Mouse (Mus musculus): ENCODE data around the gene 2510009E07Rik. TPM values are rescaled to one million over a fixed set of nuclear protein-coding genes. Genes with fewer than 3 reads are reported as not detected.
A peak's percentile ranks its signal among the peaks of the same experiment; 100 is the strongest.

2510009E07Rik gene
- polyA plus RNA-seq, 1 experiment from 2014 or later, result 12.7 TPM

DNA sequence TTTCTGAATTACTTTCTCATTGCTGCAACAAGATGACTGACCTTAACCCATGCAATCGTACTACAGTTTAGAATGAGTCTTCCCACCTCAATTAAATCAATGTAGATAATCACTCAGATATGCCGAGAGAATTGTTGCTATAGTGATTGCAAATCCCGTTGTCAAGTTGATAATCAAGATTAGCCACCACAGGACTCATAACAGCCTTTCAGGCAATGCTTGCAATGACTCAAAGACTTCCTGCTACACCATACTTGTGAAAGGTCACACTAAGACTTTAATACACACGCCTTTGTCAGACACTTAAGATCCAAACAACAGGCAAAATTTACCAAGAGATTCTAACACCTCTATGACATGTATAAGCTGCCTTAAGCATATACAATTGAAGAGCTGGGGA, 22.6 kb downstream of the 2510009E07Rik start:
- H3K9me3 ChIP-seq, result no peaks in the 10 kb centered on the region
- peaks cover 5% of the 10 kb centered on the region for H3K36me3 ChIP-seq (replicated peaks)
- no peaks in the 10 kb centered on the region for H3K4me1 ChIP-seq
- WGBS, result 86% methylated on average over 4 of the region's 4 CpGs
- no peak for DNase-seq (ENCODE audit: low spot score)
- no peak overlapping the region for H3K4me3 ChIP-seq
- H3K27ac ChIP-seq (replicated peaks), result no peak overlapping the region
- H3K27me3 ChIP-seq (replicated peaks; ENCODE audit: low read depth, poor library complexity, severe bottlenecking), result no peaks in the 10 kb centered on the region

DNA sequence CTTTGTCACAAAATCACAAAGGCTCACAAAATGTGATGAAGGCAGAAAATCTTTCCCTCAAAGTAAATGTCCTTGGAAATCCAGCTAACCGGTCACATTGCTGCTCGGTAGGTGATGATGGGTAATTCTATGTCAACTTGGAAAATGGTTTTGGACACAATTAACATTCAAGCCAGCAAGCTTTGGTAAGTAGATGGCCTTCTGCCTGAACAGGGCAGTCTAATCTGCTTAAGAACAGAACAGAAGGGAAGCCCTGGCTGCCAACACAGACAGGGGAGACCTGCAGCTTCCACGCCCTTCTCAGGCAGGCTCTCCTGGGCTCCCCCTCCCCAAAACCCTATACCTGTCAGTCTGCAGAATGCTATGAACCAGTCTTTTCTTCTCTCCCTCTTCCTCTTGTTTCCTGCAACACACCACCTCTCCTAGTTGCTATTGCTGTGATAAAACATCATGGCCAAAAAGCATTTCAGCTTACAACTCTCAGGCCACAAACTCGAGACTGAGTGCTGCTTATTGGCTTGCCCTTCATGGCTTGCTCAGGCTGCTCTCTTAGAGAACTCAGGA, 29.0 kb downstream of the 2510009E07Rik start:
- no peak overlapping the region for H3K27ac ChIP-seq (replicated peaks)
- H3K4me3 ChIP-seq, result no peak overlapping the region
- H3K27me3 ChIP-seq (replicated peaks; ENCODE audit: low read depth, poor library complexity, severe bottlenecking), result peaks cover 32% of the 10 kb centered on the region
- no peaks in the 10 kb centered on the region for H3K36me3 ChIP-seq (replicated peaks)
- 14% methylated on average over 4 of the region's 4 CpGs for WGBS
- no peaks in the 10 kb centered on the region for H3K9me3 ChIP-seq
- H3K4me1 ChIP-seq, result peaks cover 11% of the 10 kb centered on the region
- DNase-seq (ENCODE audit: low spot score), result no peak

DNA sequence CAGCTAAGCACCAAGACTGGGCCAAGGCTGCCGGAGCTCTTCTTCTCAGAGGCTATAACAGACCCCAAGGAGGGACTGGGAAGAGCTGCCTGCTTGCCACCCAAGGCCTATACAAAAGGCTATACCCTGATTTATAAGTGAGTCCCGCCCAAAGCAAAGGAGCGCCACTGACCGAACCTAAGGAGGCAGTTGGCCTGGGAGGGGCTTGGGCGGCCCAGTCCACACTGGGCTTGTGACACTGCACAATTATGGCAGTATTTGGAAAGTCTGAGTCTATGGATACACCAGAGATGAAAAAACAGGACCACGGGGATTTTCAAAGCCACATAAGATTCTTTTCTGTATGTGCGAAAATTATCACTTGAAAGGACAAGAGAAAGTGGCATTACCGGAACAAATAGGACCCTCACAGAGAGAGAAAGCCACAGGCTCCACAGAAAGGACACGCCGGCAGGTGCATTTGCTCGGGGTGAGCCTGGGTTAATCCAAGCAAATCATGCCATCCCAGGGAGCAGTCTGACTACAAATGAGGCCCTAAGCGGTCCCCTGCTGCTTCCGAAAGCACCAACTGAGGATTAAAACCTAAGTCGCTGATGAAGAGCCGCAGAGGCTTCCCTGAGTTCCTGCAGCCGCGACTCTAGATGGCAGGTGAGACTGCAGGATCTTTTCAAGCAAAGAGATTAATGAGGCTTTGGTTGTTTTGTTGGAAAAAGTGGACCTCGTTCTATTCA, 29.7 kb downstream of the 2510009E07Rik start:
- Histone ChIP-seq H3K9me3 (no peaks in the 10 kb centered on the region), H3K27me3 (replicated peaks; ENCODE audit: low read depth, poor library complexity, severe bottlenecking) (peaks cover 32% of the 10 kb centered on the region), H3K36me3 (replicated peaks) (no peaks in the 10 kb centered on the region), H3K27ac (replicated peaks) (no peak overlapping the region), H3K4me3 (peak overlapping the region; percentile 2; the same call in 1 of the 2 replicates), H3K4me1 (peaks cover 11% of the 10 kb centered on the region)
- DNase-seq (ENCODE audit: low spot score), result no peak
- WGBS, result 8% methylated on average over 18 of the region's 18 CpGs

DNA sequence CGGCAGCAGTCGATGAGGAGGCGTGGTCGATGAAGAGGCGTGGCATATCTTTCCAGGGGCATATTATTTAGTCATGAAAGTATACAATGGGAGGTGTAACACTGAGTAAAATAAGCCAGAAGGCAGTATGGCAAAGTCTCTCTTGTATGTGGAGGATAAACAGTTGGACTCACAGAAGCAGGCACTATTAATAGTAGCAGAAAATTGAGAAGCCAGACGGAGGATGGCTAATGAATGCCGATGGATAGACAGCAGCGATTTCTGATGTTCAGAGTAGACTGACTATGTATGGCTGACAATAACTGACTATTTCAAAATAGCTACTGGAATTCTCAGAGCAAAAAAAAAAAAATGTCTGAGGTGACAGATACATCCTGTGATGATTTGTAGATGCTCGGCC, 38.5 kb downstream of the 2510009E07Rik start:
- H3K4me1 ChIP-seq, result peaks cover 8% of the 10 kb centered on the region; the same call in 1 of the 2 replicates
- no peaks in the 10 kb centered on the region for H3K27me3 ChIP-seq (replicated peaks; ENCODE audit: low read depth, poor library complexity, severe bottlenecking)
- 94% methylated on average over 9 of the region's 9 CpGs for WGBS
- DNase-seq (ENCODE audit: low spot score), result no peak
- H3K36me3 ChIP-seq (replicated peaks), result no peaks in the 10 kb centered on the region
- H3K27ac ChIP-seq (replicated peaks), result no peak overlapping the region
- H3K4me3 ChIP-seq, result no peak overlapping the region
- no peaks in the 10 kb centered on the region for H3K9me3 ChIP-seq

DNA sequence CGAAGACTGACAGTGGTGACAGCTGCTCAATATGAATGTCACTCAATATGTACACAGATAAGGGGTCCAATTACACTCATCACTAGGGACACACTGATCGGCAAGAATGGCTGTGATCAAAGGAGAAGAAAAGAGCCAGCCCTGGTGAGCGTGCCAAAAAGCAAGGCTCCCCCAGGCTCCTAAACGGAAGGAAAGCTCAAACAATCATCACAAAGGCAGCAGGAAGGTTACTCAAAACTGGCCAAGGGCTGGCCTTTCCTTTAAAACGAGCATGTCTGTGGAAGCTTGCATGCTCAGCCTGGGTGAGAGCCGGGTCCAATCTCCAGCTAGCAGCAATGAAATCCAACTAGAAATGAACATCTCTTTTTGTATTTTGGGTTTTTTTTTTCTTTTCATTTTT, 39.2 kb downstream of the 2510009E07Rik start:
- 47% methylated on average over 6 of the region's 6 CpGs for WGBS
- peaks cover 8% of the 10 kb centered on the region; the same call in 1 of the 2 replicates for H3K4me1 ChIP-seq

DNA sequence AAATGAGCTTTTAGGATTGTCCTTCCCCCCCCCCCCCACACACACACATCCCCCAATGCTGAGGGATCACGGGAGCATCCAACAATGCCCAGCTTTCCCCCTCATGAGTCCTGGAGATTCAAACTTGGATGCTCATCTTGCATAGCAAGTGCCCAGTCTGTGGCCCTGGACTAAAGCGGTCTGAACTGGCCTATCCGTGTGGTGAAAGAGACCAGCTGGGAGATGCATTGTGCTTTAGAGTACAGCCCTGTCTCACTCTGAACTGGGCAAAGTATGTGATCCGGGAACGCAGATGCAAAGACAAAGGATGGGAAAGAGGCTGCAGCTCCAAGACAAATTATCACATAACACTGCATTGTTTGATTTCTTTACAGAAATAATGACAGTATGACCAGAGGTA, 40.1 kb downstream of the 2510009E07Rik start:
- no peak for DNase-seq (ENCODE audit: low spot score)
- Histone ChIP-seq H3K4me1 (peaks cover 8% of the 10 kb centered on the region; the same call in 1 of the 2 replicates), H3K36me3 (replicated peaks) (no peaks in the 10 kb centered on the region), H3K27ac (replicated peaks) (no peak overlapping the region; the same call in 1 of the 2 replicates), H3K4me3 (no peak overlapping the region), H3K27me3 (replicated peaks; ENCODE audit: low read depth, poor library complexity, severe bottlenecking) (no peaks in the 10 kb centered on the region), H3K9me3 (no peaks in the 10 kb centered on the region)
- 77% methylated on average over 5 of the region's 5 CpGs for WGBS

More for the DNA sequence above, 39.2 kb downstream of the 2510009E07Rik start:
- Histone ChIP-seq H3K36me3 (replicated peaks) (no peaks in the 10 kb centered on the region), H3K9me3 (no peaks in the 10 kb centered on the region), H3K27me3 (replicated peaks; ENCODE audit: low read depth, poor library complexity, severe bottlenecking) (no peaks in the 10 kb centered on the region), H3K4me3 (no peak overlapping the region), H3K27ac (replicated peaks) (no peak overlapping the region)
- DNase-seq (ENCODE audit: low spot score), result no peak

DNA sequence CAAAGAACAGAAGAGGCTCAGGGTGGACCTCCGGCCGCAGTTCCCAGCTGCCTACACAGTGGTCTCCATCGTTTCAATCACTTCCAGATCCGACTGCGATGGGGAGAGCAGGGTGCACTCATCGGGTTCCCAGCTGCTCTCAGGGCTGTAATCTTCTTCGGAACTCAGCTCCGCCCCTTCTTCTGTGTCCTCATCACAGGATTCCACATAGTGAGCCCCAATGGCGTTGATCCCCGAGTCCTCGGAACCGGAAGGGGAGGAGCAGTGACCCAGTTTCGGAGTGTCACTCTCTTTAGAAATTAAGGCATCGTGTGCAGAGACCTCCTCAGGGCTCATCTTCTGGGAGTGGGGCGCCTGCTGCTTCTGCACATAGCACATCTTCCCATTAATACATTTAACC, 41.3 kb downstream of the 2510009E07Rik start:
- H3K36me3 ChIP-seq (replicated peaks), result no peaks in the 10 kb centered on the region
- no peak for DNase-seq (ENCODE audit: low spot score)
- H3K9me3 ChIP-seq, result no peaks in the 10 kb centered on the region
- H3K27me3 ChIP-seq (replicated peaks; ENCODE audit: low read depth, poor library complexity, severe bottlenecking), result no peaks in the 10 kb centered on the region
- 79% methylated on average over 15 of the region's 15 CpGs for WGBS
- H3K4me1 ChIP-seq, result peaks cover 8% of the 10 kb centered on the region; the same call in 1 of the 2 replicates
- H3K4me3 ChIP-seq, result no peak overlapping the region
- H3K27ac ChIP-seq (replicated peaks), result no peak overlapping the region

DNA sequence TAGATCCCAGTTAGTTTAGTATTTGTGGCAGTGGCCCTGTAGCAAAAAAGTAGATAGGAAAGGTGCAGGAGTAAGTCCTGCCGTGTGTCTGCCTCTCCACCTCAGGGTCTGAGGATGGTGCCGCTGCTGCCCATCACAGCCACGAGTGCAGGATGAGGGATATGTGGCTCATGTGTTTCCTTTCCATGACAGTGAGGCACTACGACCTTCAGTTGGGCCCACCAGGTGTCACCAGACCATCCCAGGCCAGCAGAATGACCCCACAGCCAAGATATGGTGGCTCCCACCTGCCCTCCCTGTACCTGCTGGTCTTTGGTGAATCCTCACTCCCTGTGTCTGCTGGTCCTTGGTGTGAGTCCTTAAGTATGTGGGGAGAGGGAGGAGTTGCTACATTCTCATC, 43.3 kb downstream of the 2510009E07Rik start:
- Histone ChIP-seq H3K9me3 (no peaks in the 10 kb centered on the region), H3K27ac (replicated peaks) (no peak overlapping the region), H3K4me1 (peaks cover 14% of the 10 kb centered on the region; the same call in 1 of the 2 replicates), H3K4me3 (no peak overlapping the region), H3K27me3 (replicated peaks; ENCODE audit: low read depth, poor library complexity, severe bottlenecking) (no peaks in the 10 kb centered on the region), H3K36me3 (replicated peaks) (no peaks in the 10 kb centered on the region; the same call in 1 of the 2 replicates)
- 83% methylated on average over 4 of the region's 4 CpGs for WGBS
- no peak for DNase-seq (ENCODE audit: low spot score)

DNA sequence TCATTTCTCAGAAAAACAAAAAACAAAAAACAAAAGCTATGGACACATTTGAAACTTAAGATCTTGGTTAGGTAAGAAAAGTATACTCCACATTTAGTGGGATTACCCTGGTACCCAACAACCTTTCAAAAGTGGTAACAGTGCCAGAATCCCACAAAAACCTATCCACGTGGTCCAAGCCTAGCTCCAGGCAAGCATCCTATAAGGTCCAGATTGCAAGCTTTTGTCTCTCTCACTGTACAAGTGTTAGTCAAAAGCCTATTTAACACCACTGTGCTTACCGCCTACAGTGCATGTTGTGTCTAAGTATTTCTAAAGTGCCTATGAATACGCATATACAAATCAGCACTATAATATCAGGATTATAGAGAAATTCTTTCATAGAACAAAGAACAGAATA, 44.2 kb downstream of the 2510009E07Rik start:
- no peak overlapping the region for H3K4me3 ChIP-seq
- 0 out of 2 replicates have a peak, but pooled peaks cover 13% of the 10 kb centered on the region for H3K4me1 ChIP-seq
- H3K27me3 ChIP-seq (replicated peaks; ENCODE audit: low read depth, poor library complexity, severe bottlenecking), result no peaks in the 10 kb centered on the region
- H3K9me3 ChIP-seq, result no peaks in the 10 kb centered on the region
- H3K27ac ChIP-seq (replicated peaks), result no peak overlapping the region
- WGBS, result 86% methylated on average over 3 of the region's 3 CpGs
- no peak for DNase-seq (ENCODE audit: low spot score)
- no peaks in the 10 kb centered on the region; the same call in 1 of the 2 replicates for H3K36me3 ChIP-seq (replicated peaks)

DNA sequence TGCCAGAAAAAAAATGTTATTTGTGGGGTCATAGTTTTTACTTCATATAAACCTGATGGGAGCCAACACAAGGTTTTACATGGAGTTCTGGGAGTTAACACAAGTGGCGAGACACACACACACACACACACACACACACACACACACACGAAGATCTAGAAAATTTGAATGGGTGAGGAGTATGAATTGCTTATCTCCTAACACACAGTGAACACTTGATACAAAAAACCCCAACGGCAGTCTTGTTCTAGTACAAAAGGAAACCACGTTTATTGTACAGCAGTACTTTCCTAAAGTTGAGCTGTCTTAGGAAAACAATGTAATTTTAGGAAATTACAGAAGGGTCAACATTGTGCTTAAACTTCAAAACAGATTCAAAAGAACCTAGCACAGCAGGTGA, 45.7 kb downstream of the 2510009E07Rik start:
- H3K4me3 ChIP-seq, result no peak overlapping the region
- no peaks in the 10 kb centered on the region for H3K9me3 ChIP-seq
- no peaks in the 10 kb centered on the region; the same call in 1 of the 2 replicates for H3K36me3 ChIP-seq (replicated peaks)
- H3K27me3 ChIP-seq (replicated peaks; ENCODE audit: low read depth, poor library complexity, severe bottlenecking), result no peaks in the 10 kb centered on the region
- WGBS, result 85% methylated on average over 4 of the region's 4 CpGs
- H3K27ac ChIP-seq (replicated peaks), result no peak overlapping the region
- peaks cover 20% of the 10 kb centered on the region for H3K4me1 ChIP-seq
- no peak for DNase-seq (ENCODE audit: low spot score)

DNA sequence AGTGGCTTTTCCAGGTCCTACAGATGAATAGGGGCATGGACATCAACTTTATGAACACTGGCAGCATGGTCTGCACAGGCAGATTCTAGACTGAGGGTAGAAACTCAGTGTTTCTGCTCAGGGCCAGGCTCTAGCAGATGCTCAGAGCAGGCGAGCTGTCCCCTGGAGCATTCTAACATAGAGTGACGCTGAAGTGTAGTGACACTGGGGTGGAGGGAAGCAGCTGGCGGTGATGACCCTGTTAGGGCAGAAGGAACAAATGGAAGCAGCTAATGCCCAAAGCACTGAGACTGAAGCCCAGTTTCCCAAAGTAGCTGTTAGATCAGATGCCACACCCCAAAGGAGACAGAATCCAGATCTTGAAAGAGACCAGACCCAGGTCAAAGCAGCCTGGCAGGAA, 48.0 kb downstream of the 2510009E07Rik start:
- Histone ChIP-seq H3K36me3 (replicated peaks) (no peaks in the 10 kb centered on the region; the same call in 1 of the 2 replicates), H3K4me3 (no peak overlapping the region), H3K27ac (replicated peaks) (no peak overlapping the region), H3K9me3 (no peaks in the 10 kb centered on the region), H3K27me3 (replicated peaks; ENCODE audit: low read depth, poor library complexity, severe bottlenecking) (no peaks in the 10 kb centered on the region), H3K4me1 (peaks cover 23% of the 10 kb centered on the region)
- 75% methylated on average over 3 of the region's 3 CpGs for WGBS
- no peak for DNase-seq (ENCODE audit: low spot score)

DNA sequence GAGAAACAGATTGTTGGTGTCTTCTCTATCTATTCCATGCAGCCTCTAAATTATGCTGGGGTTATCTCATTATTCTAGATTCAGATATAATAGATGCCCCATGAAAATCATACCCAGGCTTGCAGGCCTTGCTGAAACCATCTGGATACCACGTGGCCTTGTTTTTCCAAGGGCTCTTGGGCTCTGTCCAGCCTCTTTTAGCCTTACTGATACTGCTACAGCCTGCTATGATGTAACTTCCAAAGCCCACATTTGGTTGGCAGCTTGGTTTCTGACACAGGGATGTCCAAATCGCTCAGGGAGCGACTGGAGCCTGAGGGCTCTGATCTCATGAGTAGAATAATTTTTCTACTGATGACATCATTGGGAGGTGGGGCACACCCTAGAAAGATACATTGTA, 48.5 kb downstream of the 2510009E07Rik start:
- Histone ChIP-seq H3K36me3 (replicated peaks) (no peaks in the 10 kb centered on the region; the same call in 1 of the 2 replicates), H3K4me1 (peaks cover 29% of the 10 kb centered on the region), H3K27ac (replicated peaks) (no peak overlapping the region), H3K27me3 (replicated peaks; ENCODE audit: low read depth, poor library complexity, severe bottlenecking) (no peaks in the 10 kb centered on the region), H3K4me3 (no peak overlapping the region), H3K9me3 (no peaks in the 10 kb centered on the region)
- WGBS, result 82% methylated on average over 3 of the region's 3 CpGs
- no peak for DNase-seq (ENCODE audit: low spot score)

DNA sequence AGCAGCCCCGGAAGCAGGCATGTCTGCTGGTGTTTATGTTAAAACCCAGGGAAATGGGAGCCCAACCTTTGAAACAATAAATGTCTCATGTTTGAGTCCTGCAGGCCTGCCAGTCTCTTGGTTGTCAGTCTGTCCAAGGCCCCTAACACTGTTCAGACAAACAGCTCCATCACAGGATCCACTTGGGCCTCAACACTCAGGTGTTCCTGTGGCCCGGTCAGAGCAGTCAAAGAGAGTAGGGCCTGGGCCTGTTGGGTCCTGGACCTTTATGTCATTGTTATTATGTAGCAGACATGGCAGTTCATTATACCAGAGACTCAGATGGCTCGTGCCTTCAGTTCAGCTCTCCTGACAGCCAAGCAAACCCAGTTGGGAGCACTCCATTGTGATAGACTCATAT, 49.9 kb downstream of the 2510009E07Rik start:
- no peaks in the 10 kb centered on the region; the same call in 1 of the 2 replicates for H3K36me3 ChIP-seq (replicated peaks)
- no peak for DNase-seq (ENCODE audit: low spot score)
- peak overlapping the region; percentile 76 for H3K27ac ChIP-seq (replicated peaks)
- H3K4me3 ChIP-seq, result no peak overlapping the region
- H3K9me3 ChIP-seq, result no peaks in the 10 kb centered on the region
- peaks cover 29% of the 10 kb centered on the region for H3K4me1 ChIP-seq
- no peaks in the 10 kb centered on the region for H3K27me3 ChIP-seq (replicated peaks; ENCODE audit: low read depth, poor library complexity, severe bottlenecking)
- 74% methylated on average over 3 of the region's 3 CpGs for WGBS
